Mouse (Mus musculus): Measurements from ENCODE around the gene Tmeff1.

DNA sequence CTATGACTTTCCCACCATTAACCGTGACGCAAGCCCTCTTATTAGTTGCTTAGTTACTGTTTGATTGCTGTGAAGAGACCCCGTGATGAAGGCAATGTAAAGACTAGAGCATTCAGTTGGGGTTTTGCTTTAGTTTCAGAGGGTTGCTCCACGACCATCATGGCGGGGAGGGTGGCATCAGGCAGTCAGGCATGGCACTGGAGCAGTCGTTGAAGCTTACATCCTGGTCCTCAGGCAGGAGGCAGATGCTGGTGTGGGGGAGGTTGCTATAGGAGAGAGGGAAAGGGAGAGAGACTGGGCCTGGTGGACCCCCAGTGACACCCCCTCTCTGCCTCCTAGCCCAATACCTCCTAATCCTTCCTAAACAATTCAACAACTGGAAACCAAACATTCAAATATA is 35.1 kb downstream of the Tmeff1 start:
- TF ChIP-seq CTCF (IDR thresholded peaks at IDR 0.05; ENCODE audit: extremely low read depth, insufficient read depth, insufficient read length, insufficient replicate concordance) (no peak), POLR2A (IDR thresholded peaks at IDR 0.05; ENCODE audit: low read depth, low read length) (no peak)
